ENCODE assay signal across 13 mouse cellular contexts in genomic region chr14:121190386-121190785, GRCm38 (mm10).
DNase-seq lines count a peak whose midpoint lies in the region; ATAC-seq and TF ChIP-seq lines count a peak whose summit lies in the region.
"Had no signal": no experiment of that assay in that cellular context is flagged by ENCODE, and none has a peak within 500 bp of the region (broad histone marks: within the 10 kb centered on the region; RNA-seq: fewer than 3 reads in every experiment).

No protein-coding gene starts in this region.

- no peak for DNase-seq in heart, embryonic 10.5 days (ENCODE audit: low spot score)
- no peak for DNase-seq in heart, adult 8-10 months (ENCODE audit: low spot score)
- peak; percentile 58 for DNase-seq in 3T3-L1 (ENCODE audit: low read depth, low spot score)
- peak; percentile 30 for DNase-seq in heart, postnatal 0 days (ENCODE audit: low spot score)
- DNase-seq in lung, postnatal 10 days: peak; percentile 52
- no peak for DNase-seq in thymus, postnatal 0 days (ENCODE audit: low spot score)
- DNase-seq in gastrocnemius, adult 2 months: no peak
- DNase-seq in hindbrain, embryonic 14.5 days (ENCODE audit: low spot score): no peak
- DNase-seq: cerebellum, adult 2 months; kidney, adult 9 months; thymus, adult 18-20 months had no signal

- no peak for TF ChIP-seq EP300 in heart, postnatal 0 days (IDR thresholded peaks at IDR 0.05; ENCODE audit: low read depth)

- 75% methylated on average over 9 of the region's 9 CpGs for WGBS in heart, embryonic 10.5 days
- WGBS in heart, postnatal 0 days: 52% methylated on average over 9 of the region's 9 CpGs
- 95% methylated on average over 9 of the region's 9 CpGs for WGBS in hindbrain, embryonic 14.5 days

- peaks cover 30% of the 10 kb centered on the region for H3K4me1 ChIP-seq in heart, embryonic 10.5 days
- peaks cover 14% of the 10 kb centered on the region; the same call in 1 of the 2 replicates for H3K4me1 ChIP-seq in heart, postnatal 0 days (ENCODE audit: control insufficient read depth, insufficient read depth)
- peaks cover 4% of the 10 kb centered on the region; the same call in 1 of the 2 replicates for H3K4me1 ChIP-seq in hindbrain, embryonic 14.5 days (replicated peaks; ENCODE audit: control insufficient read depth, insufficient read depth, low read length)

- no peaks in the 10 kb centered on the region for H3K27me3 ChIP-seq in heart, embryonic 10.5 days (ENCODE audit: insufficient read depth, poor library complexity, severe bottlenecking)
- no peaks in the 10 kb centered on the region for H3K27me3 ChIP-seq in heart, postnatal 0 days (ENCODE audit: control insufficient read depth, insufficient read depth, low read length)
- H3K27me3 ChIP-seq in hindbrain, embryonic 14.5 days (ENCODE audit: control insufficient read depth, insufficient read depth, low read length): no peaks in the 10 kb centered on the region
- H3K27me3 ChIP-seq: embryonic facial prominence, embryonic 12.5 days had no signal

- intact Hi-C loops in gastrocnemius, adult 2 months (cut with DNase I): no loop called here

- no peak overlapping the region for H3K4me3 ChIP-seq in heart, embryonic 10.5 days
- no peak overlapping the region for H3K4me3 ChIP-seq in heart, postnatal 0 days (ENCODE audit: low read depth, low read length)
- no peak overlapping the region for H3K4me3 ChIP-seq in gastrocnemius, adult 2 months
- H3K4me3 ChIP-seq in hindbrain, embryonic 14.5 days (replicated peaks; ENCODE audit: low read length): no peak overlapping the region
- H3K4me3 ChIP-seq: embryonic facial prominence, embryonic 12.5 days had no signal

- peaks cover under 1% of the 10 kb centered on the region for H3K9me3 ChIP-seq in heart, embryonic 10.5 days
- H3K9me3 ChIP-seq in heart, postnatal 0 days (replicated peaks; ENCODE audit: control insufficient read depth, low read length): no peaks in the 10 kb centered on the region
- H3K9me3 ChIP-seq in hindbrain, embryonic 14.5 days (ENCODE audit: control insufficient read depth, low read length): no peaks in the 10 kb centered on the region
- H3K9me3 ChIP-seq: embryonic facial prominence, embryonic 12.5 days had no signal

- TF ChIP-seq CTCF in heart, postnatal 0 days (IDR thresholded peaks at IDR 0.05; ENCODE audit: low read depth): no peak
- TF ChIP-seq CTCF in gastrocnemius, adult 2 months (IDR thresholded peaks at IDR 0.05): no peak

- H3K36me3 ChIP-seq in heart, embryonic 10.5 days: peaks cover 30% of the 10 kb centered on the region
- H3K36me3 ChIP-seq in heart, postnatal 0 days (replicated peaks; ENCODE audit: control insufficient read depth, insufficient read depth, low read length): no peaks in the 10 kb centered on the region
- H3K36me3 ChIP-seq in hindbrain, embryonic 14.5 days (replicated peaks; ENCODE audit: control insufficient read depth, insufficient read depth): no peaks in the 10 kb centered on the region

- no peak overlapping the region for H3K9ac ChIP-seq in heart, postnatal 0 days (replicated peaks; ENCODE audit: low read depth, low read length)
- H3K9ac ChIP-seq in hindbrain, embryonic 14.5 days: no peak overlapping the region
- H3K9ac ChIP-seq: embryonic facial prominence, embryonic 12.5 days; lung, embryonic 14.5 days had no signal

- H3K27ac ChIP-seq in heart, embryonic 10.5 days: peak overlapping the region; percentile 18; the same call in 1 of the 2 replicates
- H3K27ac ChIP-seq in heart, postnatal 0 days (ENCODE audit: low read depth): peak overlapping the region; percentile 47
- no peak overlapping the region for H3K27ac ChIP-seq in gastrocnemius, adult 2 months
- H3K27ac ChIP-seq in hindbrain, embryonic 14.5 days: no peak overlapping the region
- H3K27ac ChIP-seq: embryonic facial prominence, embryonic 12.5 days had no signal

- H3K4me2 ChIP-seq in heart, postnatal 0 days (ENCODE audit: low read depth, low read length): no peak overlapping the region
- no peak overlapping the region for H3K4me2 ChIP-seq in hindbrain, embryonic 14.5 days (replicated peaks)
- H3K4me2 ChIP-seq: embryonic facial prominence, embryonic 12.5 days; lung, embryonic 14.5 days had no signal

- peak; percentile 59; the same call in 1 of the 2 replicates for ATAC-seq in heart, postnatal 0 days (ENCODE audit: insufficient read depth, low read depth)
- ATAC-seq in hindbrain, embryonic 14.5 days (ENCODE audit: low FRiP score): no peak

Comparison
In these comparisons a context has a peak if more than half of its experiments do, and no peak if none do; other contexts are left out.
1. DNase-seq: peak in 3T3-L1 (single experiment), heart, postnatal 0 days (single experiment) and lung, postnatal 10 days (single experiment); none in heart, embryonic 10.5 days (single experiment), heart, adult 8-10 months (single experiment), thymus, postnatal 0 days (single experiment), gastrocnemius, adult 2 months (single experiment) and hindbrain, embryonic 14.5 days (single experiment).
2. H3K27ac ChIP-seq: peak in heart, embryonic 10.5 days (single experiment) and heart, postnatal 0 days (single experiment); none in gastrocnemius, adult 2 months (single experiment) and hindbrain, embryonic 14.5 days (single experiment).